ENCODE assay signal across 8 mouse cellular contexts in genomic region chr9:70503015-70503603, GRCm38 (mm10). TPM values are rescaled to one million over a fixed set of nuclear protein-coding genes. Genes with fewer than 3 reads are reported as not detected.
DNase-seq lines count a peak whose midpoint lies in the region; ATAC-seq lines count a peak whose summit lies in the region.

No protein-coding gene starts in this region.

- peak; percentile 87 for ATAC-seq in embryonic facial prominence, embryonic 12.5 days (ENCODE audit: insufficient number of reproducible peaks, insufficient read depth, low FRiP score, low TSS enrichment)
- peak; percentile 87 for ATAC-seq in heart, embryonic 11.5 days (replicated peaks; ENCODE audit: insufficient number of reproducible peaks, low FRiP score, low TSS enrichment)
- peak; percentile 94 for ATAC-seq in kidney, embryonic 16.5 days (ENCODE audit: low FRiP score, low TSS enrichment)
- peak; percentile 90 for ATAC-seq in lung, embryonic 16.5 days (ENCODE audit: low read depth)
- peak; percentile 89 for ATAC-seq in neural tube, embryonic 15.5 days (ENCODE audit: low FRiP score)

- WGBS in embryonic facial prominence, embryonic 12.5 days = under 1% methylated on average over 61 of the region's 70 CpGs
- under 1% methylated on average over 36 of the region's 70 CpGs for WGBS in heart, embryonic 11.5 days (ENCODE audit: insufficient replicate concordance)
- WGBS in kidney, embryonic 16.5 days = under 1% methylated on average over 49 of the region's 70 CpGs
- under 1% methylated on average over 39 of the region's 70 CpGs for WGBS in lung, embryonic 16.5 days
- under 1% methylated on average over 61 of the region's 70 CpGs for WGBS in neural tube, embryonic 15.5 days

- peak overlapping the region; percentile 98 for H3K9ac ChIP-seq in embryonic facial prominence, embryonic 12.5 days
- H3K9ac ChIP-seq in heart, embryonic 11.5 days (ENCODE audit: low read depth, low read length) = peak overlapping the region; percentile 98
- H3K9ac ChIP-seq in kidney, embryonic 16.5 days (replicated peaks; ENCODE audit: low read length) = peak overlapping the region; percentile 89
- H3K9ac ChIP-seq in lung, embryonic 16.5 days (ENCODE audit: low read length) = peak overlapping the region; percentile 85
- H3K9ac ChIP-seq in neural tube, embryonic 15.5 days (replicated peaks) = peak overlapping the region; percentile 74

- peak overlapping the region; percentile 68 for H3K4me2 ChIP-seq in embryonic facial prominence, embryonic 12.5 days (replicated peaks)
- peak overlapping the region; percentile 67 for H3K4me2 ChIP-seq in heart, embryonic 11.5 days
- H3K4me2 ChIP-seq in kidney, embryonic 16.5 days (replicated peaks; ENCODE audit: low read depth, low read length) = peak overlapping the region; percentile 70
- H3K4me2 ChIP-seq in lung, embryonic 16.5 days (ENCODE audit: low read depth, low read length) = peak overlapping the region; percentile 62
- H3K4me2 ChIP-seq in neural tube, embryonic 15.5 days = peak overlapping the region; percentile 61

- H3K27me3 ChIP-seq in embryonic facial prominence, embryonic 12.5 days = no peaks in the 10 kb centered on the region
- H3K27me3 ChIP-seq in heart, embryonic 11.5 days (ENCODE audit: control insufficient read depth, insufficient read depth, low read length) = no peaks in the 10 kb centered on the region
- H3K27me3 ChIP-seq in kidney, embryonic 16.5 days (ENCODE audit: insufficient read depth, low read length) = no peaks in the 10 kb centered on the region
- H3K27me3 ChIP-seq in lung, embryonic 16.5 days (ENCODE audit: control insufficient read depth, insufficient read depth, low read depth, low read length) = no peaks in the 10 kb centered on the region
- no peaks in the 10 kb centered on the region for H3K27me3 ChIP-seq in neural tube, embryonic 15.5 days (replicated peaks)

- H3K4me3 ChIP-seq in embryonic facial prominence, embryonic 12.5 days = peak overlapping the region; percentile 97
- H3K4me3 ChIP-seq in heart, embryonic 11.5 days (ENCODE audit: low read depth, low read length) = peak overlapping the region; percentile 98
- H3K4me3 ChIP-seq in kidney, embryonic 16.5 days (ENCODE audit: low read length) = peak overlapping the region; percentile 98
- H3K4me3 ChIP-seq in lung, embryonic 16.5 days (ENCODE audit: low read length) = peak overlapping the region; percentile 96
- H3K4me3 ChIP-seq in neural tube, embryonic 15.5 days (replicated peaks) = peak overlapping the region; percentile 98

- peak overlapping the region; percentile 99 for H3K27ac ChIP-seq in embryonic facial prominence, embryonic 12.5 days
- H3K27ac ChIP-seq in heart, embryonic 11.5 days (ENCODE audit: low read depth, low read length) = peak overlapping the region; percentile 99
- peak overlapping the region; percentile 96 for H3K27ac ChIP-seq in kidney, embryonic 16.5 days (ENCODE audit: low read length)
- peak overlapping the region; percentile 94 for H3K27ac ChIP-seq in lung, embryonic 16.5 days (ENCODE audit: low read length)
- peak overlapping the region; percentile 96 for H3K27ac ChIP-seq in neural tube, embryonic 15.5 days (replicated peaks)

- no peaks in the 10 kb centered on the region for H3K9me3 ChIP-seq in embryonic facial prominence, embryonic 12.5 days
- H3K9me3 ChIP-seq in heart, embryonic 11.5 days (replicated peaks; ENCODE audit: control insufficient read depth, low read length) = no peaks in the 10 kb centered on the region
- H3K9me3 ChIP-seq in kidney, embryonic 16.5 days (ENCODE audit: low read length) = no peaks in the 10 kb centered on the region
- H3K9me3 ChIP-seq in lung, embryonic 16.5 days (ENCODE audit: control insufficient read depth, low read length) = no peaks in the 10 kb centered on the region
- H3K9me3 ChIP-seq in neural tube, embryonic 15.5 days (replicated peaks) = no peaks in the 10 kb centered on the region

- 0 out of 2 replicates have a peak, but pooled peaks cover 15% of the 10 kb centered on the region for H3K36me3 ChIP-seq in embryonic facial prominence, embryonic 12.5 days
- H3K36me3 ChIP-seq in heart, embryonic 11.5 days (ENCODE audit: control insufficient read depth, insufficient read depth, low read length) = no peaks in the 10 kb centered on the region
- H3K36me3 ChIP-seq in kidney, embryonic 16.5 days (ENCODE audit: insufficient read depth, low read length) = no peaks in the 10 kb centered on the region
- H3K36me3 ChIP-seq in lung, embryonic 16.5 days (ENCODE audit: control insufficient read depth, insufficient read depth, low read length) = 0 out of 2 replicates have a peak, but pooled peaks cover 2% of the 10 kb centered on the region
- H3K36me3 ChIP-seq in neural tube, embryonic 15.5 days = no peaks in the 10 kb centered on the region

- peaks cover 8% of the 10 kb centered on the region for H3K4me1 ChIP-seq in embryonic facial prominence, embryonic 12.5 days
- H3K4me1 ChIP-seq in heart, embryonic 11.5 days (ENCODE audit: control insufficient read depth, insufficient read depth, low read length) = 0 out of 2 replicates have a peak, but pooled peaks cover 10% of the 10 kb centered on the region
- H3K4me1 ChIP-seq in kidney, embryonic 16.5 days (ENCODE audit: insufficient read depth, low read length) = peaks cover 16% of the 10 kb centered on the region
- H3K4me1 ChIP-seq in lung, embryonic 16.5 days (replicated peaks; ENCODE audit: control insufficient read depth, insufficient read depth, low read length) = peaks cover 12% of the 10 kb centered on the region
- H3K4me1 ChIP-seq in neural tube, embryonic 15.5 days = peaks cover 20% of the 10 kb centered on the region

- DNase-seq in CD8-positive naive resting alpha-beta T cell, adult 2 months (ENCODE audit: low read depth in 2 of 2, low spot score in 2 of 2) = peak; percentile 20
- peak; percentile 65 to 68 for DNase-seq in adrenal gland, adult 18-20 months (ENCODE audit: low spot score in 2 of 2)
- DNase-seq in urinary bladder, postnatal 10 days (ENCODE audit: low spot score) = peak; percentile 25

RNA-seq across cellular contexts. Expression of gene Rnf111, which starts 0.4 kb away (rescaled TPM):
- 10 to 100 TPM; 34.6 to 38.2 TPM for total RNA-seq in adrenal gland, adult 18-20 months (2021)
- 33.0 and 34.4 TPM in 2 replicates for polyA plus RNA-seq in embryonic facial prominence, embryonic 12.5 days (2016; fragmentation: Nextera tagmentation; extraction: Ambion mirVana)
- polyA plus RNA-seq in heart, embryonic 11.5 days (2014; fragmentation: Nextera tagmentation; extraction: Ambion mirVana) = 25.2 and 26.0 TPM in 2 replicates
- 27.1 and 31.2 TPM in 2 replicates for polyA plus RNA-seq in kidney, embryonic 16.5 days (2015; fragmentation: Nextera tagmentation; extraction: Ambion mirVana)
- polyA plus RNA-seq in lung, embryonic 16.5 days (2015; fragmentation: Nextera tagmentation; extraction: Ambion mirVana) = 24.1 and 25.2 TPM in 2 replicates
- 27.9 and 28.8 TPM in 2 replicates for polyA plus RNA-seq in neural tube, embryonic 15.5 days (2015; fragmentation: Nextera tagmentation; extraction: Ambion mirVana)

RNA-seq across cellular contexts. Expression of gene Sltm, which starts 39.4 kb away (rescaled TPM):
- 10 to 100 TPM; 35.9 to 41.9 TPM for total RNA-seq in adrenal gland, adult 18-20 months (2021)
- polyA plus RNA-seq in embryonic facial prominence, embryonic 12.5 days (2016; fragmentation: Nextera tagmentation; extraction: Ambion mirVana) = 70.7 and 77.6 TPM in 2 replicates
- polyA plus RNA-seq in heart, embryonic 11.5 days (2014; fragmentation: Nextera tagmentation; extraction: Ambion mirVana) = 40.6 and 48.3 TPM in 2 replicates
- polyA plus RNA-seq in kidney, embryonic 16.5 days (2015; fragmentation: Nextera tagmentation; extraction: Ambion mirVana) = 49.2 and 63.8 TPM in 2 replicates
- polyA plus RNA-seq in lung, embryonic 16.5 days (2015; fragmentation: Nextera tagmentation; extraction: Ambion mirVana) = 48.7 and 51.6 TPM in 2 replicates
- 56.2 and 58.6 TPM in 2 replicates for polyA plus RNA-seq in neural tube, embryonic 15.5 days (2015; fragmentation: Nextera tagmentation; extraction: Ambion mirVana)

Comparison
In these comparisons a context has a peak if more than half of its experiments do, and no peak if none do; other contexts are left out.
1. Peak in every context shown above with its lines: DNase-seq, ATAC-seq, H3K4me3 ChIP-seq and H3K27ac ChIP-seq.